Mouse (Mus musculus) frontal cortex, postnatal 10 days (tissue): ENCODE results near the gene Supt3.

Source experiments
- DNase-seq, 2 experiments: peaks; one replicate each; pipeline ENCODE4 v3.0.0; 2022; ENCODE audit warnings: low spot score in 2 of 2, mixed read lengths in 1 of 2

The Supt3 gene

DNA sequence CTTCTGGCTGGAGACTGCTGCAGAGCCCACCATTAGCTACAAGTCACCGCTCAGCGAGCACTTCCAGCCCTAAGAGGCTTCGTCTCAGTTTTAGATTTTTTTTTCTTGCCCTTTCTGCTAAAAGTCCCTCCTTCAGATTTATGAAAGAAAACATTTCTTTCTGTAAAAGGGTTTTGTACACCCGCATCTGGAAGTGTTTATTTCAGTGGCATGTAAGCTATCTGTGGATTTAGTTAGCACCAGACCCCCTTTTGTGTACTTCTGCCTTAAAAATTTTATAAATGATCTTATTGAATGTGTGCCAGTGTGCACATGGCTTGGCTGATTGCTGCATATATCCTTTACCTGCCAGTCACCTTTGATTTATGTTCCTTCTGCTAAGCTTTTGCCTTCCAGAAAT, 277.6 kb downstream of the Supt3 start:
- no peak for DNase-seq

- DNase-seq = no peak
Observed at GRCm38 (mm10) chr17:45056894-45057293, 279.9 kb downstream of the Supt3 start.

DNA sequence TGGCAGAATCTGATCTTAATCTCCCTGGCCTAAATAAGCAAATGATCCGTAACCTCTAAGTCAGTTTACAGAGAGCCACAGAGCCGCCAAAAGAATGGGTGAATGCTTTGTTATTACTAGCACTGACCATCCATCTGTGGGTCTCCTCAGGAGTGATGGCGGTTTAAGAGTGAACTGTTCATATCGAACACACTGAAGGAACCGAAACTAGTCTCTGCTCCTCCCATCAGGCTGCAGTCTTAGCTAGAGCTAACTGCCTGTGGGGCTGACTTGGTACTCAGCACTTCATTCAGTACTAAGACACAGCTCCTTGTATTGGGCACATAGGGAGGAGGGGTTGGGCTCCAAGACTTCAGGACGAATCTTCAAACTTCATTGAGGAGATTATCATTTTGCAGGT, 280.8 kb downstream of the Supt3 start:
- no peak for DNase-seq

DNA sequence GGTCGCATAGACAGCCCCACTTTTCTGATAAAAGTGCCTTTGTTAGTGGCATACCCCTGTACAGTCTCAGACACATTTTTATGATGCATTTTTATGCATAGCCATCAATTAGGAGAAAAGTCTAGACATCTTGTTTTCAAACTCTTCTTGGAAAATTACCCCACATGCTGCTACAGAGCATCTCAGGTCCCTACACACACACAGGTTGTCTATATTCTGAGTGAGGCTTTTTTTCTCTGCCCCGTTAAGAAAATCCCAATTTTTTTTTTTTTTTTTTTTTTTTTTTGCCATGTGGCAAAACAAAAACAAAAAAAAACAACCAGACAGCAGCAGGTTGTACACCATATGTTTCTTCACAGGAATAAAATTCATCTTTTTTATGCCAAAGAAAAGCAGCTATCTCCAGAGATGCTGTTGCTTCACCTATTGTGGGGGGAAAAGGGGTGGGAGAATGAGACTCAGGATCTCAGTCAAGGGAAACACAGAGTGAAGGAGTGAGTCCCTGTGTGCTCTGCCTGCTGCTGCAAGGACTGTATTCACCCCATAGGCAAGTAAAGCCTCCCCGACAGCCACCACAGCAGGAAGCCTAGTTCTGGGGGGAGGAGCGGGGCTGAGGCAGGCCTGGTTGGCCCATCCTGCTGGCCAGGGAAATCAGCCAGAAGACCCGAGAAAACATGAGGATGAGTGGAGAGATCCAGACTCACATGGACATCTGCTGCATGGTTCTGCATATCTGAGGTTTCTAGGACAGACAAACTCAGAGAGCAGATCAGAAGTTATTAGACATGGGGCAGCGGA, 281.8 kb downstream of the Supt3 start:
- DNase-seq = no peak

- no peak for DNase-seq
Observed at GRCm38 (mm10) chr17:45063776-45064175, 286.8 kb downstream of the Supt3 start.

DNA sequence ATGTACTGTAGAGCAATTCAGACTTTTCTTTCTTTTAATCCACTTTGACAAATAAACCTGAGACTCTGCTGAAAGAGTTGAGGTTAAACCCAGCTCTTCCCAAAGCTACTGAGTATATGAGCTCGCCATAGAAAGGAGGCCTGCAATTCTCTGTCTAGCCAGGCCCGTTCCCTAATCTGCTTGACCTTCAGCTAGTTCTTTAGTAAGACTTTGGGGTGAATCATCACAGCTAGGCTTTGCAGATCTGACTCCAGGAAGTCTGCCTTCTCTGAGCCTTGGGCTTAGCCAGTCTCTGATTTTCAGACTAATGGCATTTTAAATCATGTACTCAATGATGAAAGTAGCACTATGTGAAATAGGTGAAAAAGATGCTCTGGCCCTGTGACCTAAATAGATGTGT, 288.5 kb downstream of the Supt3 start:
- DNase-seq = no peak

DNA sequence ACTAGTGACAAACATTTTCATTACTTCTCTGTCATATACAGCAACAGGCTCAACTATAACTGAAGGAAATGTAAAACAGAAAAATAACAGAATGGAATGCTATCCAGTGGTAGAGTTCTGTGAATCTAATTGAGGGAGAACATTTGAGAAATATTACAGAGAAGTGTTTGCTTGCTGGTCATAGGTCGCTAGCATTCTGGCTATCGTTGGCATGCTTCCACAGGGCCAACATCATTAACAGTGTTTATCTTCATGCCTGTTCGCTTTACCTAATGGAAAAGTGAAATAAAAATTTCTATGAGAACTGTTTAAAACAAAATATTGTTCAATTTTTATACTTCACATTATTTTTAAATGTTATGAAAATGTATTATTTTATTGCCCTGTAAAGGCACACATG, 290.5 kb downstream of the Supt3 start:
- DNase-seq = no peak

- no peak for DNase-seq
Observed at GRCm38 (mm10) chr17:45068321-45068720, 291.4 kb downstream of the Supt3 start.

DNA sequence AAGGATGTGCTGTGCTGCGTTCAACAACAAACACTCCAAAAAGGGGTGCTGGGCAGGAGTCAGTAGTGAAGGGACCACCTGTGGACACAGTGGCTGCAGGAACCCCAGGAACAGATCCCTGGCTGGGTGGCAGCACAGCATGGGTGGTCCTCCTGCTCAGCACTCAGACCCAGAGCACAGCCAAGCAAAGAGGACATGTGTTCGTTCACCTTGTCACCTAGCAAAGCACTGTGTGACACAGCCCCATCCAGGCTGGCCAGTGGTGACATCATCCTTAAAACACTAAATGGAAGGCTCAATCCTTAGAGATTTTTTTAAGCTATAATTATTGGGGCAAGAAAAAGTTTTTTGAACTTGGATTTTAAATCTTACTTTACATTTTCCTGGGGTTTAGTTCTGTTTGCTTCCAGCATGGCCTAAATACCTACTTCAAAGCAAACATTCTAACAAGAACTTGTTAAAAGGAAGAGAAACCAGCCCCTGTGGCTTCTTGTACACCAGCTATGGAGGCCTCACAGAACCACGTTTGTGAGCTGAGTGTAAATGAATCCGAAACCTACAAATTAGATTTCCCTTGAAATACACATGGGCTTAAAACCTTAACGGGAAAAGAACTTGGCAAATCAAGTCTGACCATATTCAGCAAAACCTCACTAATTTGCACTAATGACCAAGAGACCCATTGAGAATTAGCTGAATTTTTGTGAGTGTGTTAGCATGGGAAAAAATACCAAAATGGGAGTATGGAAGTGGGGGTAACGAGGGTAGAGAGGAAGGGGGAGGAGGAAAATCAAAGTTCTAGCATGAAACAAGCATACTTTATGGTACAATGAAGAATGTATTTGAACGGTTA, 295.8 kb downstream of the Supt3 start:
- DNase-seq = no peak

DNA sequence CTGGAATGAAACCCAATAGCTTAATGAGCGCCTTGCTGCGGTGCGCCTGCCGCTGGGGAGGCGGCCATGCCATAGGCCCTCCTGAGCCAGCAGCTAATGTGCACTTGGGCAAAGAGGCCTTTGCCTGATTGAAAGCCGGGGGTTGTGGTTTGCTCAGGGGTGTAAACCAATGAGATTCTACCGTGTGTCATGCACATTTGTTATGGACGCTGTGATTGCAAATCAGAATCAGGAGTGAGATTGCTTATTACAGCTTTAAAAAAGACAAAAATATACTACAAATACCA, 296.3 kb downstream of the Supt3 start:
- DNase-seq = no peak

GRCm38 (mm10) chr17:45073779-45074178, 296.8 kb downstream of the Supt3 start:
- no peak for DNase-seq

DNA sequence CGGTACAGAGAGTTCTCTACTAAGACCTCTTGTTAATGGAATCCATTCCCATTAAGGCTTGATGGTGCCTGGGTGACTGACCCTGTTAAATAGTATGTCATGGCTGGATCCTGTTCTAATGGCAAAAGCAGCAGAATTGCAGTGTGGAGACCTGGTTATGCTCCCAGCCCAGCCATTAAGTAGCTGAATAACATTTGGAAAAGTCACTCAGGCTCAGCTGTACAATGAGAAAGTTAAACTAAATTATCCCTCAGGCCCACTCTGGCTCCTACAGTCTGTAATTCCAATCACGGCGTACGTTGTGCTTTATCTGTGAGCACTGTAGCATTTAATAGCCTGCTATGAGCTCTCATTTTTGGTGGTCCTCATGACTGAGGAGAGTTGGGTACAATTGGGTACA, 300.0 kb downstream of the Supt3 start:
- DNase-seq = no peak

DNA sequence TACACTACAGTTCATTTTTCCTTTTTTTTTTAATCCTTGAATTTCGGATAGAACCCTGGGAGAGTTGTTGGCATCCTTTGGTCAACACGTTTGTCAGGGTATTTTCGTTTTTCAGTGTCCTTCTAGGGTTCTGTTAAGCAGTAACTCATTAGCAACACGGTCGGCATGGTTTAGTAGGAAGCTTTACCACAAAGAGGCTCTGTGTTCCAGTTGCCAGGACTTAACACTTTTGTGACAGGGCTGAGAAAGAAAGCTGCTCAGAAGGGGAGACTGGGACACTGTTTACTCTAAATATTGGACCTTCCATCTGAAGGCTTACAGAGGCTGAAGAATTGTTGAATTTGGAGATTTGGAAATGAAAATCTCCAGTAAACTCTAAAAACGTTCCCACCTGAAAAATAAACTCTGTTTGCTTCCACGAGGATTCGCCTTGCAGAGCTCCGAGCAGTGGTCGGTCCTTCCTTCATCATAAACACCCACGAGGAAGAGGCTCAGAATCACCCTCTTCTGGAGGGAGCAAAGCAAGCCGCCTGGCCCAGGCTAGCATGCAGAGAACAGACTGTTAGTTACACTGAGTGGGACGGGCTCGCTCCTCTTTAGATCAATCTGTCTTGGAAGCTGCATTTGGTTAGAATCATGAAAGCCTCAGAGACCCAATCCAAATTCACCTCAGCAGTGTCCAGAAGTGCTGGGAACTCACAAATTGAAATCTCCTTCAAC, 301.1 kb downstream of the Supt3 start:
- DNase-seq = no peak

GRCm38 (mm10) chr17:45081521-45081920, 304.6 kb downstream of the Supt3 start:
- DNase-seq = no peak

DNA sequence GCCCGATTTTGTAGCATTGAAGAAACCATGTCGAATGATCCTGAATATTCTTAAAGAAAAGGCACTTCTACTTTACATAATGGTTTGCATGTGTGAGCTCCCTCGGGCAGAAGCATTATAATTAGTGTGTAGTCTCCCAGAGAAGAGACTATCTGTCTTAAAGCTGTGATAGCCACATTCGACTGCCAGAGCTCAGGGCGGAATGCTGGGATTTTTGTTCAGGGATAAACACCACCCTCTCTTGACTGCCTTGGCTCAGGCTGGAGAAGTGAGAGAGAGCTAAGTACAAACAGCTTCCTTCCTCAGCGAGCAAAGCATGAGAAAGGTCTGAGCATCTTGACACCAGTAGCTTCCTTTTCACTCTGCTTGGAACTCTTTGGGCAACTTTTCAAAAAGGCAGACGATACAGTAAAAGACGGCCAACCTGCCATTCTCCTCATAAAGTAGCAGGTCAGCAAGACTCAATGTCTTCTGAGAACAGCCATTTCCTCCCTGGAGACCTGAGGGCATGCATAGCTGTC, 305.1 kb downstream of the Supt3 start:
- DNase-seq = no peak

DNA sequence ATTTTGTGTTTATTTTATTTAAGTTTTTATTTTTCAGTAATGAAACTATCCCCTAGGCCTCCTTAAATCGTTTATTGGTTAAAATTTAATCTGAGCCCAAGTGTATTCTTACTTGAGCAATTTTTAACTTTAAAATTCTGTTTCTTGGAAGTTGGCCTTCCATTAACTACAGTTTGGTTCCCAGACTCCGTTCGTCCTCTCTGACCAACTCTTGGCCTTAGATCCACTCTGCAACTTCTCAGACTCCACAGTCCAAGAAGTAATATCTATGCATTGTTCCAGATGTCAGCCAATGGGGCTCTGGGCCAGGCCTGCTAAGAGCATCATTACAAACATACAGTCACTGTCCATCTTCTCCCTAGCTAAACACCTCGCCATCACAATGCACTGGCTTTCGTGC, 309.4 kb downstream of the Supt3 start:
- no peak for DNase-seq

DNA sequence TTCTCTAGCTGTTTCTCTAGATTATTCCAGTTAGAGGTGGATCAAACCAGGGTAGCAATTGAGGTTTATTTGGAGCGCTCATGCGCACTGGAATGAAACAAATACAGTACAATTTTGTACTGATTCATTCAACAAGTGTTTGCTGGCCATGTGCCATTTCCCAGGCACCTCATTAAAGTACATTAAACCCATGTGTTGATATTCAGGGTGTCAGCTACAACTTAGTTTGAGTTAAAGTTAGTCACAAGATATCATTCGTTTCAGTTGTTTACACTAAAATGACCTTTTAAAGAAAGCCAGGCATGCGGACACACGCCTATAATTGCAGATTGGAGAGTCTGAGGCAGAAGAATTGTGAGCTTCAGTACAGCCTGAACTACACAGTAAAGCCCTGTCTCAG, 310.1 kb downstream of the Supt3 start:
- no peak for DNase-seq

DNA sequence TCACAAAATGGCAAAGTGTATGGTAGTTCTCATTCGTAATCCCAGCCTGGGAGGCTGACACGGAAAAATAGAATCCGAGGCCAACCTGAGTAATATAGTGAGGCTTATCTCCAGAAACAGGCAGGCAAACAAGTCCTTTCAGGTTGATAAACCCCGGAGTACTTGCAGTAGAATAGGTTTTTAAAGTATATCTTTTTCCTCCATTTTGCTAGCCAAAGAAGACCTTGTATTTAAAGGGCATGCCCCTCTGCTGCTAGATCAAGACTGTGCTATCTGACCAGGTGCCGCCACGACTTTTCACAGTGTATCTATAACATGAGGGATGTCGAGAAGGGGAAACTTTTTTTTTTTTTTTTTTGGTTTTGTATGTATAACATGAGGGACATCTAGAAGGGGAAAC, 324.1 kb downstream of the Supt3 start:
- DNase-seq = no peak

DNA sequence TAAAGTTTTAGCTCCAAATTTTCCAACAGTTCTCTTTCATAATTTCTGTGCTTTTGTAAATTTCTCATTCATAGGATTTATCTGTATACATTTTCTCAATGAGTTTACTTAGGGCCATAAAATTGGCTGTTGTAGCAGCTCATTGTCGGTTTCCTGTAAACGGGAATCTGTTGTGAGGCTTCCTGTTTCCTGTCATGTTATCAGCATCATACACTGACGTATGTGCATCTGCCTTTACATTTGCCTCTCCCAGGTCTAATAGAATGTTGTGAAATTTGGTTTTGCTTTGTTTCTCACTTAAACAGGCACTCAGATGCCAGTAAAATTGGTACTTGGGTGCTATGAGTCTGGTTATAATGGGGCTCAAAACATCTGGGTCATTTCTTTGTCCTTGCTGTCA, 338.4 kb downstream of the Supt3 start:
- no peak for DNase-seq

GRCm38 (mm10) chr17:45118565-45119471, 341.9 kb downstream of the Supt3 start:
- DNase-seq = no peak

- no peak for DNase-seq
Observed at GRCm38 (mm10) chr17:45119609-45120201, 342.8 kb downstream of the Supt3 start.
